Mouse (Mus musculus) kidney, embryonic 16.5 days (tissue): ENCODE results near the gene Nostrin. TPM values are rescaled to one million over a fixed set of nuclear protein-coding genes. Genes with fewer than 3 reads are reported as not detected.

ENCODE experiments used
- ATAC-seq: fragments of 200-750 bp; cut with Nextera tagmentation; 2 replicates; pipeline ENCODE4 v1.8.0; 2017; ENCODE audit warnings: moderate TSS enrichment; ENCODE audit not compliant: low FRiP score, low TSS enrichment
- H3K27ac ChIP-seq: fragments of 300-500 bp; sonication (generic); 2 replicates; pipeline ENCODE4 v1.5.1; 2014; ENCODE audit warnings: low read length
- H3K27me3 ChIP-seq: fragments of 300-500 bp; sonication (generic); 2 replicates; pipeline ENCODE4 v1.6.1; 2014; ENCODE audit warnings: low read length, control low read depth, mixed read lengths; ENCODE audit not compliant: insufficient read depth
- H3K36me3 ChIP-seq: fragments of 300-500 bp; sonication (generic); 2 replicates; pipeline ENCODE4 v1.6.1; 2014; ENCODE audit warnings: low read length, control low read depth, mixed read lengths; ENCODE audit not compliant: insufficient read depth
- H3K4me1 ChIP-seq: fragments of 300-500 bp; sonication (generic); 2 replicates; pipeline ENCODE4 v1.6.1; 2014; ENCODE audit warnings: low read length, control low read depth, mixed read lengths; ENCODE audit not compliant: insufficient read depth
- H3K4me2 ChIP-seq: fragments of 300-500 bp; sonication (generic); replicated peaks from 2 replicates; pipeline ENCODE4 v1.6.1; 2014; ENCODE audit warnings: low read depth, low read length
- H3K4me3 ChIP-seq: fragments of 300-500 bp; sonication (generic); 2 replicates; pipeline ENCODE4 v1.5.1; 2014; ENCODE audit warnings: mild to moderate bottlenecking, low read length
- H3K9ac ChIP-seq: fragments of 300-500 bp; sonication (generic); replicated peaks from 2 replicates; pipeline ENCODE4 v1.6.1; 2014; ENCODE audit warnings: low read length
- H3K9me3 ChIP-seq: fragments of 300-500 bp; sonication (generic); 2 replicates; pipeline ENCODE4 v1.6.1; 2016; ENCODE audit warnings: low read length, control low read depth
- WGBS: fragments of 180-500 bp; shearing (Covaris S2); extraction: QIAGEN DNeasy Blood & Tissue Kit; methylation state at CpG from one replicate; pipeline ENCODE4 v1.1.7; 2014; 5-methylcytosine and 5-hydroxymethylcytosine counted together
- polyA plus RNA-seq: library from polyadenylated mRNA; unstranded; fragments of >200 nt; fragmentation: Nextera tagmentation; extraction: Ambion mirVana; gene quantifications from 2 replicates; pipeline ENCODE4 v1.2.1, GENCODE M21; 2015

Nostrin gene
- polyA plus RNA-seq, 1 experiment from 2014 or later: 7.1 TPM

DNA sequence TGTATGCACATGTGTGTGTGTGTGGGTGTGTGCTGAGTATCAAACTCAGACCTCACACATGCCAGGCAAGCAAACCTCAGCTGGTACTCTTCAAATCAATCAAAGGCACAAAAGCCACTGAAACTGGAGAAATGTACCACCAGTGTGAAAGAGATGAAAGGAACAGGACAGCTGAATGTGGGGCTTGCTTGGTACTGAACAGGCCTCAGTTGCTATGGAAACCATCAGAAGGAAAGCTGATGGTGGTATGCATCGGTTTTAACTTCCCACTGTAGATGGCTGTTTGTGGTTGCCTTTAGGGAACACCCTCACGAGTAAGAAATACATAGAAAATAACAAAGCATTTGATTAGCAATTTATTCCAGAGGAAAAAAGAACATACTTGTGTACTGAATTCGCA, 10.2 kb upstream of the Nostrin start:
- peaks cover 17% of the 10 kb centered on the region for H3K4me1 ChIP-seq
- no peaks in the 10 kb centered on the region for H3K36me3 ChIP-seq
- ATAC-seq: no peak
- no peaks in the 10 kb centered on the region; the same call in 1 of the 2 replicates for H3K9me3 ChIP-seq
- H3K4me3 ChIP-seq: no peak overlapping the region
- no peak overlapping the region for H3K4me2 ChIP-seq
- 82% methylated on average over 3 of the region's 3 CpGs for WGBS
- H3K27ac ChIP-seq: no peak overlapping the region
- H3K27me3 ChIP-seq: no peaks in the 10 kb centered on the region
- H3K9ac ChIP-seq: no peak overlapping the region

- 74% methylated on average over 7 of the region's 7 CpGs for WGBS
- Histone ChIP-seq H3K27me3 (no peaks in the 10 kb centered on the region), H3K9ac (no peak overlapping the region), H3K4me1 (peaks cover 20% of the 10 kb centered on the region), H3K4me2 (no peak overlapping the region), H3K27ac (peak overlapping the region; percentile 94), H3K4me3 (no peak overlapping the region), H3K36me3 (no peaks in the 10 kb centered on the region), H3K9me3 (no peaks in the 10 kb centered on the region; the same call in 1 of the 2 replicates)
- ATAC-seq: no peak
Measured at GRCm38 (mm10) chr2:69128321-69128720, 7.3 kb upstream of the Nostrin start.

DNA sequence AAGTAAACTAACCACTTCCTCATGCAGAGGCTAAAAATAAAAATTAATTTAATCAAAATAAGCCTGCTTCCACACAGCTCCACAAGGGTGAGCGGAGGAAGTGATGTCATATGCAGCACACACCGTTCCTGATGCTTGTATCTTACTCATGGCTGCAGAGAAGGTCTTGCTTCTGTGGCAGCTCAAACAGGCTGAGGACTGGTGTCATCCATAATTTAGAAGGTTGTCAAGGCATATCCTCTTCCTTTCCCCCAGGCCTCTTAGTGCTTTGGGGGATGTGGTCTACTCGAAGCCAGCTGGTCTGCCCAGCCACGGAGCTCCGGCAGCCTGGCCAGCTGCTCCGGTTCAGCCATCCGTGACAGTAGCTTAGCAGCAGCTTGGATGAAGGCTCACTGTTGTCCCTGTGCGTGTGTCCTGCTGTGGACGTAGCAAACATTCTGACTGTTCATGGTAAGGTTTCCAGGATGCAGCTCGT, 6.6 kb upstream of the Nostrin start:
- no peaks in the 10 kb centered on the region; the same call in 1 of the 2 replicates for H3K9me3 ChIP-seq
- peak overlapping the region; percentile 34 for H3K4me2 ChIP-seq
- H3K36me3 ChIP-seq: no peaks in the 10 kb centered on the region
- H3K9ac ChIP-seq: peak overlapping the region; percentile 34; the same call in 1 of the 2 replicates
- WGBS: 7% methylated on average over 10 of the region's 10 CpGs
- H3K4me3 ChIP-seq: peak overlapping the region; percentile 20
- peak overlapping the region; percentile 94 for H3K27ac ChIP-seq
- H3K4me1 ChIP-seq: peaks cover 20% of the 10 kb centered on the region
- no peaks in the 10 kb centered on the region for H3K27me3 ChIP-seq
- ATAC-seq: peak; percentile 97

GRCm38 (mm10) chr2:69129425-69130210, 6.0 kb upstream of the Nostrin start:
- Histone ChIP-seq H3K27me3 (no peaks in the 10 kb centered on the region), H3K36me3 (no peaks in the 10 kb centered on the region), H3K4me1 (peaks cover 24% of the 10 kb centered on the region), H3K4me3 (no peak overlapping the region), H3K9ac (peak overlapping the region; percentile 34; the same call in 1 of the 2 replicates), H3K9me3 (no peaks in the 10 kb centered on the region; the same call in 1 of the 2 replicates), H3K4me2 (peak overlapping the region; percentile 34), H3K27ac (peak overlapping the region; percentile 94)
- peak; percentile 49; the same call in 1 of the 2 replicates for ATAC-seq
- WGBS: 27% methylated on average over 7 of the region's 7 CpGs

GRCm38 (mm10) chr2:69132046-69132445, 3.6 kb upstream of the Nostrin start:
- peaks cover 42% of the 10 kb centered on the region for H3K4me1 ChIP-seq
- no peak overlapping the region for H3K4me2 ChIP-seq
- H3K9ac ChIP-seq: no peak overlapping the region
- no peaks in the 10 kb centered on the region for H3K27me3 ChIP-seq
- no peaks in the 10 kb centered on the region for H3K36me3 ChIP-seq
- WGBS: 77% methylated on average over 3 of the region's 3 CpGs
- ATAC-seq: no peak
- H3K4me3 ChIP-seq: no peak overlapping the region
- H3K27ac ChIP-seq: no peak overlapping the region
- H3K9me3 ChIP-seq: no peaks in the 10 kb centered on the region

DNA sequence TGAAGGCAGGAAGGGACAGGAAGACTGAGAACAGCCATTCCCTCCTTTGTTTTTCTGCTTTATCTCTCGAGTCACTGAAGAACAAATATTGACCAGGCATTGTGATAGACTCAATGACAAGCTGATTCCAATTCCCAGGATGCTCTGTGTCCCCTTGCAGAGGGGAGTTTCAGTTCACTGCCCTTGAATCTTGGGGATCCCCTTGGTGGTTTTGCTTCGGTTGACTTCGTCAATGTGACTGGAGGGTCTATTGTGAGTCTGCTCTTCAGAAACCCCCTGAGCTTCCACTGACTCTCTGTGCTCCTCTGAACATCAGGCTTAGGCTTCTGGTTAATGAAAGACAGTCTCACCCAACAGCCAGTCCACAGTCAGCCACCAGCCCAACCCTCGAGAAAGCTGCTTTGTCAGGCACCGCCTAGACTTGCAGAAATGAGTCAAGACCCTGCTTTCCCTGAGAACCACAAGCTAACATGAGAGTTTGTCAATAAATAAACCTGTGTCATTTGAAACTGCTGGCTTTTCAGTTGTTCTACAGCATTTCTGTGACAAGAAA, 3.0 kb upstream of the Nostrin start:
- H3K4me3 ChIP-seq: no peak overlapping the region
- H3K9me3 ChIP-seq: no peaks in the 10 kb centered on the region
- WGBS: 62% methylated on average over 5 of the region's 5 CpGs
- no peaks in the 10 kb centered on the region for H3K36me3 ChIP-seq
- no peak for ATAC-seq
- H3K27ac ChIP-seq: peak overlapping the region; percentile 31; the same call in 1 of the 2 replicates
- peaks cover 44% of the 10 kb centered on the region for H3K4me1 ChIP-seq
- no peaks in the 10 kb centered on the region for H3K27me3 ChIP-seq
- no peak overlapping the region for H3K4me2 ChIP-seq
- no peak overlapping the region for H3K9ac ChIP-seq

DNA sequence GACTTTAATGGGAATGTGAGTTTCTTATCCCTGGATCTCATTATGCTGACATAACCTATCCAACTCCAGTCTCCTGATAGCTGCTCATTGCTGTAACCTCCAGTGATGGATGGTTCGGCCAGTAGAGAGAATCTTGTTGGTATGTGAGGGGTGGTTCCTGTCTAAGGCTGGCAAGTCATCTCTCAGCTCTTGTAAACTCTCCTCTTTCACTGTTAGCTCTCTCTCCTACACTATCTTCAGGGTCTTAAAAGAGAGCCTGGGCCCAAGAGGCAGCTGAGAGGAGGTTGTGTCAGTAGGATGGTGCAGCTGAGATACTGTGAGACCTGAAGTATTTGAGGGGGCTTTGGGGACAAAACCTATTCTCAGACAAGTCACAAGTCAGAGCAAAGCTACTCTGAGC, 1.4 kb upstream of the Nostrin start:
- Histone ChIP-seq H3K36me3 (no peaks in the 10 kb centered on the region), H3K9me3 (no peaks in the 10 kb centered on the region), H3K4me3 (no peak overlapping the region), H3K27me3 (no peaks in the 10 kb centered on the region), H3K9ac (no peak overlapping the region), H3K4me1 (peaks cover 36% of the 10 kb centered on the region), H3K4me2 (no peak overlapping the region), H3K27ac (peak overlapping the region; percentile 55; the same call in 1 of the 2 replicates)
- WGBS: 79% methylated on average over 1 of the region's 1 CpGs
- ATAC-seq: no peak

GRCm38 (mm10) chr2:69134937-69135336, 663 bp upstream of the Nostrin start:
- no peaks in the 10 kb centered on the region for H3K27me3 ChIP-seq
- peaks cover 28% of the 10 kb centered on the region for H3K4me1 ChIP-seq
- ATAC-seq: no peak
- peak overlapping the region; percentile 80 for H3K27ac ChIP-seq
- H3K4me3 ChIP-seq: no peak overlapping the region
- WGBS: 53% methylated on average over 9 of the region's 9 CpGs
- H3K36me3 ChIP-seq: no peaks in the 10 kb centered on the region
- H3K9me3 ChIP-seq: no peaks in the 10 kb centered on the region
- no peak overlapping the region for H3K9ac ChIP-seq
- H3K4me2 ChIP-seq: no peak overlapping the region

DNA sequence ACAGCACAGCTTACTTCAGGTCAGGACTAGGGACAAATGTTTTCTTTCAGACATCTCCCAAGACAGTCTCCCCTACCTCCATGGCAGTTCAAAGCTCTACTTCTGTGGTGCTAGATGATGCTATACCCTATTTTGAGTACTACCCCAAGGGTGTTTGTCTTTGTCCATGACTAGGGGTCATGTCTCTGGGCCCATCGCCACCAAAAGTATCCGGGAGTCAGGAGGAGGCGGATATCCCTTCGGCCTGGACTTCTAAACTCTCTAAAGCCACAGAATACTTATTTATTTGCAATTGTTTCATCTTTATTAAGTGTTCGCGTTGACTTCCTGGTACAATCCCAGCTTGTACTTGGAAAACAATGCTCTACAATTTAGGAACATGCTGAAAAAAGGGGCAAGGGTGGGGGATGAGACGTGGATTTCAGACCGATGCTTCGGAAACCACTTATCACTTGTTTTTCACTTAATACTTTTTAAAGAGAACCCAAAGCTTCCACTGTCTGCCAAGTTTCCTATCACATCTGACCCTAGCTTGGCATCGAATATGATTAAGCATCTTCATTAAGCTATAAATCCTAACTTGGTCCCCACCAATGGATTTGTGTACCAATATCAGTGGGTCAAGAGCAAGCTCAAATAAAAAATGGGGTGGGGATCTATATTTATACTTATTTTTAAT, 1.9 kb downstream of the Nostrin start:
- ATAC-seq: no peak
- WGBS: 89% methylated on average over 10 of the region's 10 CpGs
- H3K4me2 ChIP-seq: no peak overlapping the region
- no peak overlapping the region for H3K4me3 ChIP-seq
- no peak overlapping the region for H3K27ac ChIP-seq
- no peaks in the 10 kb centered on the region for H3K27me3 ChIP-seq
- no peaks in the 10 kb centered on the region for H3K36me3 ChIP-seq
- H3K9ac ChIP-seq: no peak overlapping the region
- H3K4me1 ChIP-seq: peaks cover 26% of the 10 kb centered on the region
- H3K9me3 ChIP-seq: no peaks in the 10 kb centered on the region
